Mouse (Mus musculus) lung, embryonic 16.5 days (tissue): ENCODE measurements around the gene Rab39. TPM values are rescaled to one million over a fixed set of nuclear protein-coding genes. Genes with fewer than 3 reads are reported as not detected.

Experiments
- ATAC-seq: fragments of 200-750 bp; cut with Nextera tagmentation; 2 replicates; pipeline ENCODE4 v1.8.0; 2017; ENCODE audit warnings: low read depth, mild to moderate bottlenecking, moderate library complexity
- H3K27ac ChIP-seq: fragments of 300-500 bp; sonication (generic); 2 replicates; pipeline ENCODE4 v1.5.1; 2014; ENCODE audit warnings: mild to moderate bottlenecking, control low read depth, low read length
- H3K27me3 ChIP-seq: fragments of 300-500 bp; sonication (generic); 2 replicates; pipeline ENCODE4 v1.6.1; 2014; ENCODE audit warnings: low read depth, low read length, mixed read lengths; ENCODE audit not compliant: control insufficient read depth, insufficient read depth
- H3K36me3 ChIP-seq: fragments of 300-500 bp; sonication (generic); 2 replicates; pipeline ENCODE4 v1.6.1; 2014; ENCODE audit warnings: low read length; ENCODE audit not compliant: control insufficient read depth, insufficient read depth
- H3K4me1 ChIP-seq: fragments of 300-500 bp; sonication (generic); replicated peaks from 2 replicates; pipeline ENCODE4 v1.6.1; 2014; ENCODE audit warnings: low read length, mixed read lengths; ENCODE audit not compliant: control insufficient read depth, insufficient read depth
- H3K4me2 ChIP-seq: fragments of 300-500 bp; sonication (generic); 2 replicates; pipeline ENCODE4 v1.6.1; 2014; ENCODE audit warnings: low read depth, low read length, control low read depth
- H3K4me3 ChIP-seq: fragments of 300-500 bp; sonication (generic); 2 replicates; pipeline ENCODE4 v1.5.1; 2014; ENCODE audit warnings: mild to moderate bottlenecking, low read length, control low read depth
- H3K9ac ChIP-seq: fragments of 300-500 bp; sonication (generic); 2 replicates; pipeline ENCODE4 v1.6.1; 2014; ENCODE audit warnings: low read length, control low read depth
- H3K9me3 ChIP-seq: fragments of 300-500 bp; sonication (generic); 2 replicates; pipeline ENCODE4 v1.6.1; 2016; ENCODE audit warnings: low read length; ENCODE audit not compliant: control insufficient read depth
- WGBS: fragments of 180-500 bp; shearing (Covaris S2); extraction: QIAGEN DNeasy Blood & Tissue Kit; methylation state at CpG from one replicate; pipeline ENCODE4 v1.1.7; 2014; 5-methylcytosine and 5-hydroxymethylcytosine counted together
- polyA plus RNA-seq: library from polyadenylated mRNA; unstranded; fragments of >200 nt; fragmentation: Nextera tagmentation; extraction: Ambion mirVana; gene quantifications from 2 replicates; pipeline ENCODE4 v1.2.1, GENCODE M21; 2015

Gene Rab39
- polyA plus RNA-seq, 1 experiment from 2014 or later, result 0.26 TPM

GRCm38 (mm10) chr9:53664819-53665218 lies 41.2 kb downstream of the Rab39 start:
- Histone ChIP-seq H3K9ac (no peak overlapping the region), H3K4me1 (peaks cover 15% of the 10 kb centered on the region), H3K4me2 (no peak overlapping the region), H3K27ac (no peak overlapping the region), H3K9me3 (no peaks in the 10 kb centered on the region), H3K36me3 (no peaks in the 10 kb centered on the region), H3K4me3 (no peak overlapping the region), H3K27me3 (no peaks in the 10 kb centered on the region)
- no peak for ATAC-seq
- 74% methylated on average over 2 of the region's 2 CpGs for WGBS

GRCm38 (mm10) chr9:53634796-53635195 lies 71.2 kb downstream of the Rab39 start:
- Histone ChIP-seq H3K36me3 (peaks cover 17% of the 10 kb centered on the region), H3K9ac (no peak overlapping the region)

More at GRCm38 (mm10) chr9:53634796-53635195, 71.2 kb downstream of the Rab39 start:
- H3K27me3 ChIP-seq, result no peaks in the 10 kb centered on the region
- H3K27ac ChIP-seq, result no peak overlapping the region
- no peaks in the 10 kb centered on the region for H3K4me1 ChIP-seq
- no peak overlapping the region for H3K4me2 ChIP-seq
- WGBS, result 93% methylated on average over 6 of the region's 6 CpGs
- no peak for ATAC-seq
- H3K9me3 ChIP-seq, result no peaks in the 10 kb centered on the region
- no peak overlapping the region for H3K4me3 ChIP-seq

Other genes starting within 250 kb of the Rab39 start
- 8.9 and 9.9 TPM in 2 replicates for gene Atm, start 169.5 kb downstream of the Rab39 start, polyA plus RNA-seq
- gene Npat, start 169.2 kb downstream of the Rab39 start, polyA plus RNA-seq, result 19.1 and 20.2 TPM in 2 replicates
- 118 and 123 TPM in 2 replicates for gene Acat1, start 95.8 kb downstream of the Rab39 start, polyA plus RNA-seq
- 28.5 and 30.0 TPM in 2 replicates for gene Cul5, start 36.2 kb downstream of the Rab39 start, polyA plus RNA-seq
- 5.4 and 5.8 TPM in 2 replicates for gene Slc35f2, start 65.3 kb upstream of the Rab39 start, polyA plus RNA-seq
- 26.3 and 48.9 TPM in 2 replicates for gene Sln, start 143.9 kb upstream of the Rab39 start, polyA plus RNA-seq